Mouse (Mus musculus) gastrocnemius, adult 8-10 months (tissue): ENCODE measurements around the gene Defa34. TPM values are rescaled to one million over a fixed set of nuclear protein-coding genes. Genes with fewer than 3 reads are reported as not detected.
"Not testable (repeated sequence)": the region's sequence is repeated elsewhere in the genome, so short reads cannot be mapped to it uniquely, and the experiment has no call there.

Source experiments
- DNase-seq, 2 experiments: peaks; one replicate each; pipeline ENCODE4 v3.0.0; 2022; ENCODE audit warnings: low spot score in 2 of 2
- total RNA-seq, 4 experiments: library from RNA; stranded (reverse); gene quantifications; 2 replicates each; pipeline ENCODE4 v1.2.4; 2022

The Defa34 gene
- total RNA-seq = not detected

GRCm38 (mm10) chr8:21665497-21665896, at the start of gene Defa34:
Gene Defa34 (plus strand): TSS chr8:21665797.
- DNase-seq = not testable (repeated sequence)

- not testable (repeated sequence) for DNase-seq
Measured at GRCm38 (mm10) chr8:21617883-21618282, 47.7 kb upstream of the Defa34 start, which contains the start of gene Defa26. Gene Defa26 (plus strand): TSS chr8:21618183.

GRCm38 (mm10) chr8:21655480-21655879, 10.1 kb upstream of the Defa34 start, which contains the start of gene Defa17:
Gene Defa17 (plus strand): TSS chr8:21655780.
- not testable (repeated sequence) for DNase-seq

- not testable (repeated sequence) for DNase-seq
Measured at GRCm38 (mm10) chr8:21703545-21703944, 37.9 kb downstream of the Defa34 start, which contains the start of gene AY761184. Gene AY761184 (minus strand): TSS chr8:21703645.

Other genes starting within 250 kb of the Defa34 start
- gene Defa36, start 238.4 kb upstream of the Defa34 start, total RNA-seq = not detected
- not detected for gene Gm7849, start 209.2 kb upstream of the Defa34 start, total RNA-seq
- not detected for gene Defa20, start 156.5 kb upstream of the Defa34 start, total RNA-seq
- not detected for gene Defa32, start 136.8 kb upstream of the Defa34 start, total RNA-seq
- gene Defa37, start 100.4 kb upstream of the Defa34 start, total RNA-seq = not detected
- gene Defa28, start 82.8 kb upstream of the Defa34 start, total RNA-seq = not detected
- gene Gm7861, start 71.3 kb upstream of the Defa34 start, total RNA-seq = not detected
- gene Defa26, start 47.6 kb upstream of the Defa34 start, total RNA-seq = not detected
- gene Defa17, start 10.0 kb upstream of the Defa34 start, total RNA-seq = not detected
- not detected for gene AY761184, start 37.8 kb downstream of the Defa34 start, total RNA-seq
- not detected for gene Defa24, start 68.7 kb downstream of the Defa34 start, total RNA-seq
- not detected for gene Defb50, start 157.7 kb downstream of the Defa34 start, total RNA-seq
- not detected for gene Defb2, start 174.1 kb downstream of the Defa34 start, total RNA-seq
- not detected for gene Defb10, start 193.1 kb downstream of the Defa34 start, total RNA-seq
- not detected for gene Defb9, start 219.6 kb downstream of the Defa34 start, total RNA-seq
- not detected for gene Defb11, start 240.6 kb downstream of the Defa34 start, total RNA-seq